Mouse (Mus musculus) urinary bladder, postnatal 14 days (tissue): ENCODE measurements around the gene Emc1.

Experiments
- DNase-seq: peaks from one replicate; pipeline ENCODE4 v3.0.0; 2021; ENCODE audit warnings: low spot score

Gene Emc1

DNA sequence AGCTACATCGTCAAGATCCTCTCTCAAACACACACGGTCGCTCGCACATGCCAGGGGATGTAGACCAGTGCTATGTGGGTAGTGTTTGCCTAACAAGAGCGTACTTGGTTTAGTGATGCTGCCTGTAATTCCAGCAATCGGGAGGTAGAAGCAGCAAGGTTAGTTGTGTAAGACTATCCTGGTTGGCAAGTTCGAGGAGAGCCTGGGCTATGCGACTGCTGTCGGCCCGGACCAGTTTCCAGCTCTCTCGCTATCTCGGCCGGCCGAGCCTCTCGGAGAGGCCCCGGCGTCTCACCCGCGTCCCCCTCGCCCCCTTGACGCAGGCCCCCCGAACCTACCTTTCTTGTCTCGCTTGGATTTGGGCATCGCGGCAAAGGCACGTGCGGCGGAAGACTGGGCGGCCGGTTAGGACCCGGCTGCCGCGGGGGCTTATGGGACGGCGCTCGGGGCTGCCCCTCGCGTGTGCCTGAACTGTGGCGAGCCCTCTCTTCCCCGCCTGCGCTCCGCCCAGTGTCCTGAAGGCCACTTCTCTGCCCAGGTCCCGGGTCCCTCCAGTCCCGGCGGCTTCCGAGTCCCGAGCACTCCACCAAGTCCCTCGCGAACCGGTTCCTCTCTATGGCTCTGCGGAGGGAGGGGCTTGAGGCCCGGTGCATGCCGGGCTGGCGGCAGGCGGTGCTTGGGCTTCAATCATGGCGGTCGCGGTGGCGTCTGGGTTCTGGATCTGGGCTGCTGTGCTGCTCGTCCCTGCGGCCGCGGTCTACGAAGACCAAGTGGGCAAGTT is at the start of gene Emc1, which contains the start of the genes Mrto4 and Ubr4:
Gene Emc1, plus strand, starts transcription at position 657 of the 781 bp plus-strand sequence.
Gene Mrto4, minus strand, starts transcription at position 646 of the 781 bp plus-strand sequence.
Gene Ubr4, plus strand, starts transcription at position 679 of the 781 bp plus-strand sequence.
- DNase-seq, result peak; percentile 82

DNA sequence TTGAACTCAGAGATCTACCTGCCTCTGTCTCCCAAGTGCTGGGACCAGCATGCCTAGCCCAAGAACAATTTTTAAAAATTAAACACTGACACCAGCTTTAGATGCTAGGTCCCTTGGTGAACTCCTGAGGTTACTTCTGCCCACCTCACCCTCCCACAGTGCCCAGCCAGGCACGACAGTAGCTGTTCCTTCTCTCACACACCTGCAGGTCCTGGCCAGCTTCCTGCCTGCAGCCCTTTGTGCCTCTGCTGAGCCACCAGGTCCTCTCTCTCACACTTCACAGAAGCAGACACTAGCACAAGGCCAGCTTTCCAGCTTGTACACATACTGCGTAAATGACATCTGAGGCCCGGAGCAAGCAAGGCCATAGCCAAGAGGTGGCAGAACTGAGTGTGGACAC is 46.9 kb upstream of the Emc1 start:
- no peak for DNase-seq

DNA sequence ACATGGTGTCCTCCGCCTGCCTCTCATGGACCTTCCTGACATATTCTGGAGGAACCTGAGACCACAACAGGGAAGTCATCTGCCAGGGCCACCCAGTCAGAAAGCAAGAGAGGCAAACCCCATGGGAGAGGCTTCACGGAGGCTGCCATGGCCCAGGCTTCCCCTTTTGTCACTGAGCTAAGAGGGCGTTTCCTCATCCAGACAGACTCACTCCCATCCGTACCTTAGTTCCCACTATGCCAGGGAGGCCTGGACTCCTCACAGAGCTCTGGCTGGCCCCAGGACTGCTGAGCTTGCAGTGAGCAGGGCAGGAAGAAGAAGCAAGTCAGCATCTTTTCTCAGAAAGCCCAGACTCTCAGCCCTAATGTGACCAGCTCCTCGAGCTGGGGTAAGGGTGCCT is 44.5 kb upstream of the Emc1 start:
- no peak for DNase-seq

DNA sequence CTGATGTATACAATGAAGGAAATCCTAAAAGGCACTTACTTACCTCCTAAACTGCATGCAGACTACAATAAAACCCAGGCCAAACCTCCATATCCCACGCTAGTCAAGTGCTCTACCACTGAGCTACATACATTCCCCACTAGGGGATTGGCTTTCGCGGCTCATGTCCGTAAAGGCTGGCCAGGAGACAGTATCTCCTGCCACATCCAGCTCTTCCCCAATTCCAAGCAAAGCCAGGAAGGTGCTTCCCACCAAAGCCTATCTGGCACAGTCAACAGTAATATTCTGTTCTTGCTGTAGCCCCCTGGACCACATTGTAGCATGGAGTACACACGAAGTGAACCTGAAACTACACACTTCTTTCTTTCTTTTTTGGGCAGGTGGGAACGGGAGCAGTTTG is 42.7 kb upstream of the Emc1 start:
- DNase-seq, result no peak

DNA sequence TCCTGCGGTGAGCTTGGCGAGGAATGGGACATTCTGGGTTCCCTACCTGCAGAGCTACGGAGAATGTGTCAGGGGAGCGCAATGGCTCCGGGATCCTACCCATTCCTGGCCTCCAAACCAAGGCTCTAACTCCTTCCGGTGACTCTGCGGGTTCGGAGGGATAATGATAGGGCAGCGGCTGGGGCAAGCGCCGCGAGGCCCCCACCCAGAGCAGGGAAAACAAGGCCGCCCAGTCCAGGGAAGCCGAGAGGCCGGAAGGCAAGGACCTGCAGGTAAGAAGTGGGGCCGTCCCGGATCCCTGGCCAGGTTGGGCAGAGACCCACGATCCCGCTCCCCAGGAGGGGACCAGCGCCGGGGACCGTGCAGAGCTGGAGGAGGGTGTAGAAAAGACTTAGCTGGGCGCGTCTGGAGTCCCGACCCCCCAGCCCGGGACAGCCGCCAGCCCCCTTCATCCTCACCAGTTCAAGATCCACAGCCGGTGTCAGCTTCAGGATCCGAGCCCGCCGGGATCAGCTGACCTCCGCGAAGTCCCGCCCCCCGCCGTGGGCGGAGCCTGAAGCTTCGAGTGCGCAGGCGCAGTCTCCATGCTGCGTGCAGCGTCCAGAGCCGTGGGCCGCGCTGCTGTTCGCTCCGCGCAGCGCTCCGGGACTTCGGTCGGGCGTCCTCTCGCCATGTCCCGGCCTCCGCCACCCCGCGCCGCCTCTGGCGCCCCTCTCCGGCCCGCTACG is 42.1 kb upstream of the Emc1 start, which contains the start of the genes Pqlc2 and Akr7a5:
Gene Pqlc2, minus strand, starts transcription at position 538 of the 728 bp plus-strand sequence.
Gene Akr7a5, plus strand, starts transcription at position 574 of the 728 bp plus-strand sequence.
- peak; percentile 98 for DNase-seq

DNA sequence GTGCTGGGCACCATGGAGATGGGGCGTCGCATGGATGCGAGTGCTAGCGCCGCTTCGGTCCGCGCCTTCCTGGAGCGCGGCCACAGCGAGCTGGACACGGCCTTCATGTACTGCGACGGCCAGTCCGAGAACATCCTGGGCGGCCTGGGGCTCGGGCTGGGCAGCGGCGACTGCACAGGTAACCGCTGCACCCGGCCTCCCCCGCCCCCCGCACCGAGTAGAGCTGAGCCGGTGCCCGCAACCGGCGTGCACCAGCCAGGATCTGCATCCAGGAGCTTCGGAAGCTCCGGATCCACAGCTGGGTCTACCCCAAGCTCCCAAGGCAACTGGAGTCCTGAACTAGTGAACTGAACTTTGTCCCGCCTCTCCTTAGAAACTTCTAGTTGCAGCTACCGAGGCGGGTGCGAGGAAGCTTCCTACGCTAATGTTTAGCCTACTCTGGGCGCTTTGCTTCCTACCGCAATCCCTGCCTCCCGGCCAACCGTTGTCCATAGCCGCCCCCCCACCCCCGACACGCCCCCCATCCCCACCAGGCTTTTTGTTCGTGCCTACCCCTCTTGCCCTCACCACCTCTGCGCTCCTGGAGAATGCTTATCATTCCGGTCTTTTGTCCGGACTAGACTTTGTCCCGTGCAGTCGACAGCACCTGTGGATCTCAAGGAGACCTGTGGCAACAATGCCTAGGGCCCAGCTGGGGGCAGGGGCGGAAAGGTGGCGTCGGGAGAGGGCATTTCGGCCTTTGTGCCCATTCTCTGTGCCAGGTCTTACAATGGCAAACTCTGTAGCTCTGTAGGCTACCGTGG is 41.3 kb upstream of the Emc1 start:
- DNase-seq, result no peak

DNA sequence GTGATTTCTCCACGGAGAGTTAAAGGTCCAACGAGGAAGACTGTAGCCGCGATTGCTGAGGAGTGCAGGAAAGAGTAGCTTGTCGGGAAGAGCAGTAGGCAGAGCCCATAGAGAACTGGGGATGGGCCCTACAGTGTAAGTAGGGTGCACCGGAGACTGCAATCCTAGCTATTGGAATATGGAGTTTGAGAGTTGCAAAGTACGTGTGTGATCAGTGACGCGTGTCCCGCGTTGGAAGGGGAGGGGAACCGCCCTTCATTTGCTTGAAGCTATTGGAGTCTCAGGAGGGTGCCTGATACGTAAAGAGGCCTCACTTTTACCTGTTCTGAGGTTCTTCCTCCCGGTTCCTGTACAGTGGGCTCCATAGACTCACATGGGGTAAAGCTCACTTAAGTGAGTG is 40.7 kb upstream of the Emc1 start:
- DNase-seq, result no peak

DNA sequence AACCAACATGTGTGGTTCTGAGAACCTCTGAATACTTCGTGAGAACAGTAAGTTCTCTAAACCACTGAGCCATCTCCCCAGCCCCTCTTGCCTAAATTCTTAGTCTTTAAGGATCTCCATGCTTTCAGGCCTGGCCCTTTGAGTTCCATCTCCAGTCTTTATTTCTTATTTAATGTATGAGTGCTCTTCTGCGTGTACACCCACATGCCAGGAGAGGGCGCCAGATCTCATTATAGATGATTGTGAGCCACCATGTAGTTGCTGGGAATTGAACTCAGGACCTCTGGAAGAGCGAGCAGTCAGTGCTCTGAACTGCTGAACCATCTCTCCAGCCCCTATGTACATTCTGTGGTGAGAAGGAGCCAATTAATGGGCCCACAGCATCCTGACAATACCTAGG is 39.8 kb upstream of the Emc1 start:
- no peak for DNase-seq

DNA sequence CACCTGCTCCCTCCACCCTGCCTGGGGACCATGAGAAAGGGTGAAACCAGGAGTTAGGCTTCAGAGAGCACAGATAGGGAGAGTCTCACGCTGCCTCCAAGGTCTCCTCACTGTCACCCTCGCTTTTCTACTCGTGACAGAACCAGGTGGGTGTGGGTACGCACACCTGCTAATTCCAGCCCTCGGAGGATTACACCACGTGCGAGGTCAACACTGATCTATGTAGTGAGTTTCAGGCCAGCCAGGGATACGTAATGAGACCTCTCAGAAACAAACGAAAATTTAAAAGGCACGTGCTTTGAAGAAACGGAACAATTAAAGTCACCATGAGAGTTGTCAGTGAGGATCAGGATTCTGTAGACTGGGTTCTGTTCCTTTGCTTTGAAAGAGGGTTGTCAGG is 33.9 kb upstream of the Emc1 start:
- no peak for DNase-seq

DNA sequence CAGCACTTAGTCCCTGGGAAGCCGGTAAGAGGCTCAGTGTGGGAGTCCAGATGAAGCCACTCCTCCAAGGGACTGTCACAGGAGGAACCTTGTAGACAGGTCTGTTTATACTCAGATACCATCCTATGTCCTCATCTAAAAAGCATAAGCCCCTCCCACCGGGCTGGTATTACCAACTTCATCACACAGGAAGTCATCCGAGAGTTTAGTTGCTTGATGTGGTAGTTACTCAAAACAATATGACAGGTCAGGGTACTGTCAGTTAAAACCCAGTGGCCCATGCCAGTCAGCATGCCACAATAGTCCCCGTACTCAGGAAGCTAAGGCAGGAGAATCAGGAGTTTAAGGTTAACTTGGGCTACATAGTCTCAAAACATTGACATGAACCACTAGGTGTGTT is 32.6 kb upstream of the Emc1 start:
- no peak for DNase-seq

- DNase-seq, result peak; percentile 83
Observed at GRCm38 (mm10) chr4:139330605-139331004, 21.8 kb upstream of the Emc1 start.

DNA sequence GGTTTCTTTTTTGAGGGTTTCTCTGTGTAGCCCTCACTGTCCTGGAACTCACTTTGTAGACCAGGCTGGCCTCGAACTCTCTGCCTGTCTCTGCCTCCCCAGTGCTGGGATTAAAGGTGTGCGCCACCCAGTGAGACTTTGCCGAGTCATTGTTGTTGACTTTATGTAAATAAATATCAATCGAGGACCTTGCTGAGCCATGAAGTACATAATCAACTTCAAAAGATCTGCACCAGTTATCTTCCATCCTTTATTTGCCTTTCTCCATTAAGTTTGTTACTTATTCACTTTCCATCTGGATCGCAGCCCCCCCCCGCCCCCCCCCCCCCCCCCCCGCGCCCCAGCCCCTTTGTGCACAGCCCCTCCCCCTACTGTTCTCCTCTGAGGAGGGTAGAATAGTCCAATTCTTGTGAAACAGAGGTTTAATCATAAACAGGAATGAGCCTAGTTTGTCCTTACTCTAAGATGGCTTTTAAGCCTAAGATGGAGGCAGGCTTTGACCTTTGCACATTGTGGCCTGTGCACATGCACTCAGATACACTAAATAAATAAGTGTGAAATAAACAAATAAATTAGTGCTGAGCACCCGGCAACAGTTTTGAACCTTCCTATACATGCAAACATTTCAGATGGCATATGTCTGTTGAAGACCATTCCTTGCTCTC is 17.6 kb upstream of the Emc1 start:
- DNase-seq, result no peak

GRCm38 (mm10) chr4:139335507-139335906 is 16.9 kb upstream of the Emc1 start:
- no peak for DNase-seq

DNA sequence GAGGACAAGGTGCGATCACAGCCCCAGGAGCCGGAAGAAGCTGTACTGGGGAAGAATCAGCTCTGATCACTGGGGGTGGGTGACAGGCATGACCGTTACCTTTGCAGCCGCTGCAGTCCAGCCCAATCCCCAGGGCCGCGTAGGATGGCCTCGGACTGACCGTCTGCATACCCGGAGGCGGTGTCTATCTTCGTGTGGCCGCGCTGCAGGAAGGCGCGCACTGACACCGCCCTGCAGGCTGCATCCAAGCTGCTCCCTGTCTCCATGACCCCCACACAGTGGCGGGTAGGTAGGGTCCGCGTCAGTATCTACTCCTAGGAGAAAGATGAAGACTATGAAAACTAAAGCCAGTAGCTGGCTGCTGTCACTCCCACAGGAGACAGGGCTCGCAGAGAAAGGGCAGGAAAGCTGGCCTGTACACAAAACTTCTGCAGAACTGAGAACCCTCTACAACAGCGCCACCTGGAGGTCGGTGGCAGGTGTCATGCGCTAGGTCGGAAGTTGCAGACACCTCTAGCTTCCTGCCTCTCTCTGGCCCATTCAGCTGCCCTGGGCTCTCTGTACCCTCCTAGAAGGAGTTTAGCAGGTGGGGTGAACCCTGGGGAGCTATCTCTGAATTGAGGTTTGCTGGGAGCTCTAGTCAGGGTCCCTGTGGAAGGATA is 15.4 kb upstream of the Emc1 start:
- DNase-seq, result peak; percentile 81

- no peak for DNase-seq
Observed at GRCm38 (mm10) chr4:139338145-139338544, 14.2 kb upstream of the Emc1 start.

DNA sequence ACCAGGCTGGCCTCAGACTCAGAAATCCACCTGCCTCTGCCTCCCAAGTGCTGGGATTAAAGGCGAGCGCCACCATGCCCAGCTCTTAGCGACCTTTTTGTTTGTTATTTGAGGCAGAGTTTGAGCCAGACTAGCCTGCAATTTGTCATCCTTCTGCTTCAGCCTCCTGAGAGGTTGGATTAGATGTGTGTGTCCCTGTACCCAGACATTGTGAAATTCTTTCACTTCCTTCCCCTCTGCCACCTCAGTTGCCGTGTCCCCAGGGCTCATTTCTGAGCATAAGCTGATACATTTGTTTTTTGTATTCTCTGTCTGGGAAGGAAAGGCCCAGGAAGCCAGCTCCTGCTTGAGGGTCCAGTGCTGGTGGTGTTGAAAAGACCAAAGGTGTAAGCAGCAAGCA is 11.6 kb upstream of the Emc1 start:
- no peak for DNase-seq

DNA sequence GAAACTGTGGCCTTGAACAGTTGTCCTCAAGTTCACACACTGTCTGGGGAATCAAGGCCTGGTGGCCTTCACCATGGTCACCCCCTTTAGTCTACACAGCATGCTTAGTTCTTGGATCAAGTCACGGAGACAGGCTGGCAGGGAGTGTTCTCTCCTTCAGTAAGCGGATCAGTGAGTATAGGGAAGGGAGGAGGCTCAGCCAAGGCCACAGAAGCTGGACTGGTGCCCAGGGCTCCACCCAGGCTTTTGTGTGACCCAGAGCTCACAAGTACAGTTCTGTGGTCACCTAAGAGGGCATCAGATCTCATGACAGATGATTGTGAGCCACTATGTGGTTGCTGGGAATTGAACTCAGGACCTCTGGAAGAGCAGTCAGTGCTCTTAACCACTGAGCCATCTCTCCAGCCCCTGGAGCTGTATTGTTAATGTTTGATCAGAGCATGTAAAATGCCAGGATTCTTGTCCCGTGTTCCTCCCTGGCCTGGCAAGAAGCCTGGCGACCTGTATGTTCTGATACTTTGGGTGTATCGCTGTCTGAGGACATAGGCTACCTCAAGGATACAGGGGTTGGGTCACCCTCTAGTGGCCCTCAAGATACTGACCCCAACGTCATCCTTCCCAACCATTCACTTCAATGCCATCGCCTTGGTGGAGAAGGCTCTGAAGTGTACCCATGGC is 10.7 kb upstream of the Emc1 start:
- DNase-seq, result no peak

DNA sequence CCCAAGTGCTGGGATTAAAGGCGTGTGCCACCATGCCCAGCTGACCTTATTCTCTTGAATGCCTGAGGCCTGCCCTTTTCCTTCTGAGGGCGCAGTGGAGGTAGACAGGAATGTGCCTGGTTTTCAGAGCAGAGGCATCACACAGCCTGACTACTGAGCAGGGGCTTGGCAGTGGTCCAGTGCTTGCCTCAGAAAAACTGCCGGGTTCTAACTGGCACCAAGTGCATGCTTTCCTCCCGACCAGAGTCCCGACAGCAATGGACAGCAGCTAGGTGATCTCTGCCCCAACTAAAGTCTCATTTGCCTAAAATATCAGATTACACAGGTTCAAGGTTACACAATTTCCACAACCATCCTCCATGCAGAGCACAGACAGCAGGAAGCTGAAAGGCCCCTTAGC is 8.7 kb upstream of the Emc1 start:
- no peak for DNase-seq

DNA sequence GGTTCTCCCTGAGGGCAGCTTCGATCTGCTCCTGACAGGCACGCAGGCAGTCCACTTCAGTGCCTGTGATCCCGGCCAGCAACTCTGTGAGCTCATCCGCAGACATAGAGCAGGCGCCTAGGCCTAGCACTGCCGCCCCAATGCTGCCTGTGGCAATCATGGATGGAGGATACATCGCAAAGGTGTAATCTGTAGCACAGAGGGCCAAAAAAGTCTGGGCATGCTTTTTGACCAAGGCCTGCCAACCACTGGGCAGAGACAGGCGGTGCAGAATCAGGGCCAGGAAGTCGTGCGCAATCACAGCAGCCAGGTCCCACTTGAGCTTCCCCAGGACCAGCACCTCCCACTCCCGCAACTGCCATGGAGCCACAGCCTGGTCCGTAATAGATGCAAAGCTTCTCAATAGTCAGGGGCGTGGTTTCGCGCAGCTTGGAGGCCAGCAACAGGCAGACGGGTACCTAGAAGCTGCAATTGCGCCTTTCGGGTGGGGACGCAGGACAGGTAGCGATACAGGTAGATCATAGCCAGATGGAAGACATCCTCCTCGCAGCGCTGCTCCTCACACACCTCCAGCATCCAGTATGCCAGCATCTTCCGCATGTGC is 6.9 kb upstream of the Emc1 start:
- DNase-seq, result no peak

DNA sequence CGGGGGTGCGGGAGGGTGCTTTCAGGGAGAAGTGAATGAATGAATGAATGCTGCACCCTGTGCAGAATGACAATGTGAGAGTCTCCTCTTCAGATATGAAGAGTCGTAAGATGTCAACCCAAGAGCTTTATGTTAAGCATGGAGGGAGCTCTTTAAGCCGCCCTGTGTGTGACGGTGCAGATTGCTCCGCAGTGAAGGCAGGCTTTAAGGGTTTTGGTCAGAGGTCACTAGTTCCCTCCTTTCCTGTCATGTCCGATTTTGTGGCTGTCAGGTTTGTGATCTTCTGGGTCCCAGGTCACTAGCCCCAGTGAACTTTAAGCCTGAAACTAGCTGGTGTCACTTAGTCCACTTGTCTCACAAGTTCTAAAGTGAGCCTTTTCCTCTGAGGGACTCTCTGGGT is 445 bp downstream of the Emc1 start:
- DNase-seq, result no peak
